Mouse (Mus musculus): ENCODE measurements at regions not wholly inside any gene's neighbourhood (a gene's known extent, or its start where the extent isn't known, plus 50 kb on each side); places are given as distances from the start of the nearest gene placed in this dataset.

- CTCF ChIA-PET, result interaction anchor here (1.3 kb wide), 1 partner anchor 20 kb away, joined by 3 read pairs; no protein-coding TSS in a partner anchor
- ATAC-seq, result no peak
- TF ChIP-seq CTCF (IDR thresholded peaks at IDR 0.05), result no peak
- H3K27me3 ChIP-seq, result no peaks in the 10 kb centered on the region
- POLR2A ChIA-PET, result no interaction called here
- DNase-seq (ENCODE audit: low read depth, low spot score), result no peak
- in situ Hi-C loops (cut with MboI; ENCODE audit: low pct_unique_long_range_greater_than_20kb), result no loop called here
Measured at GRCm38 (mm10) chr4:53304782-53305385, 135.3 kb upstream of the Slc44a1 start.

DNA sequence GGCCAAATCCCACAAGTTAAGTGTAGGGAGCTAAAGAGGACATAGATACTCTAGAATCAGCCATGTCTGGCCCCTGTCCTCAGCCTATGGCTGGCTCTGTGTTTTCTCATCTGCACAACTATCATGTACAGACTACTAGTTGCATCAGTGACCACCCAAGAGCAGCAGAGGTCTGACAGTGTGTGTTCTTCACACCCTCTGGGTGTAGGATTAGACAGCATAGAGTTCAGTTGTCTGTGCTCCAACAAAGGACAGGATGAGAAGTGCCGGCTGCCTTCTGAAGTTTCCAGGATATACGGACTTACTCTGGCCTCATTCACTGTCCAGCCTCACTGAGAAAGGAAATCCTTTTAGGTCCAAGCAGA lies 135.9 kb upstream of the Slc44a1 start:
- ChIA-PET POLR2A (interaction anchor here (0.6 kb wide), 1 partner anchor 116 kb away, joined by 4 read pairs; no protein-coding TSS in a partner anchor), CTCF (interaction anchor here (1.3 kb wide), 1 partner anchor 19 kb away, joined by 3 read pairs; no protein-coding TSS in a partner anchor)
- no peaks in the 10 kb centered on the region for H3K27me3 ChIP-seq
- ATAC-seq, result no peak
- no peak for DNase-seq (ENCODE audit: low read depth, low spot score)
- in situ Hi-C loops (cut with MboI; ENCODE audit: low pct_unique_long_range_greater_than_20kb), result no loop called here
- no peak for TF ChIP-seq CTCF (IDR thresholded peaks at IDR 0.05)

DNA sequence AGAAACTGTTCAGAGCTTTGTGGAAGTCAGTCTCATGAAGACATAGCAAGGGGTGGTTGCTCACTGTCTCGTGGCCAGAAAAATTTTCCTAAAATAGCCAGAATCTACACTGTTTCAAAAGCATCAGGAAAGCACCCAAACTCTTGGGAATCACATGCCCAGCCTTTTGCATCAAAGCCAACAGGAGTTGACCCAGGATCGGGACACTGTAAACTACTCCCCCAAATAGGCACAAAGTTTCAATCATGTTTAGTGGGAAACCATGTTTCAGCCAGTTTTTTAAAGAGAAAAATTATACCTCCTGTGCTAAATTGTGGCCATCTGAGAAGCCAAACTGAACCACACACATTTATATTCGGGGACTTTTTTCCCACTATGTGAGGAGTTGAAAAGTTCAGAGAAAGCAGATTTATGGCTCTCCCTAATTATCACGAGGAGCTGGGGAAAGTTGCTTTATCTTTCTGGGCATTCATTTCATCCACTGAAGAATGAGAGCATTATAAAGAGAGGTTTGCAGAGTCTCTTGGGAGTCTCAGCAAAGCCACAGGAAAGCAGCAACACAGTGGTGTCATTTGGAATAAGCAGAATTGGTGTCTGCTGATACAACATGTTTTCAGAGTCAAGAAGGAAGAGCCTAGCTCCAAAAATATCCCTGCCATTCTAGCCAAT lies 136.5 kb upstream of the Slc44a1 start:
- peak; percentile 19 for DNase-seq (ENCODE audit: low read depth, low spot score)

GRCm38 (mm10) chr4:53297975-53298374 lies 138.3 kb upstream of the Abca1 start:
- ChIA-PET CTCF (interaction anchor here (1.2 kb wide), 1 partner anchor 57 kb away, joined by 4 read pairs; no protein-coding TSS in a partner anchor), POLR2A (no interaction called here)
- DNase-seq (ENCODE audit: low read depth, low spot score) (no peak), ATAC-seq (no peak)
- H3K27me3 ChIP-seq, result no peaks in the 10 kb centered on the region
- no peak for TF ChIP-seq CTCF (IDR thresholded peaks at IDR 0.05)
- in situ Hi-C loops (cut with MboI; ENCODE audit: low pct_unique_long_range_greater_than_20kb), result no loop called here

More for the DNA sequence above, 136.5 kb upstream of the Slc44a1 start:
- H3K27me3 ChIP-seq, result no peaks in the 10 kb centered on the region
- ChIA-PET POLR2A (interaction anchor here (0.6 kb wide), 1 partner anchor 117 kb away, joined by 4 read pairs; no protein-coding TSS in a partner anchor), CTCF (interaction anchor here (1.3 kb wide), 1 partner anchor 19 kb away, joined by 3 read pairs; no protein-coding TSS in a partner anchor)
- in situ Hi-C loops (cut with MboI; ENCODE audit: low pct_unique_long_range_greater_than_20kb), result no loop called here
- ATAC-seq, result no peak
- no peak for TF ChIP-seq CTCF (IDR thresholded peaks at IDR 0.05)

- CTCF ChIA-PET, result interaction anchor here (1.0 kb wide), 1 partner anchor 12 kb away, joined by 3 read pairs; no protein-coding TSS in a partner anchor
- TF ChIP-seq CTCF (IDR thresholded peaks at IDR 0.05), result no peak
- POLR2A ChIA-PET, result no interaction called here
Measured at GRCm38 (mm10) chr4:53292606-53293005, 132.9 kb upstream of the Abca1 start.

GRCm38 (mm10) chr4:53277741-53278525 lies 118.2 kb upstream of the Abca1 start:
- DNase-seq (ENCODE audit: low read depth, low spot score), result peak; percentile 68
- in situ Hi-C loops (cut with MboI; ENCODE audit: low pct_unique_long_range_greater_than_20kb), result no loop called here
- no peak for TF ChIP-seq CTCF (IDR thresholded peaks at IDR 0.05)
- CTCF ChIA-PET, result interaction anchor here (1.1 to 1.2 kb wide), 3 partner anchors 12 to 49 kb away, joined by 3 to 4 read pairs (median 3); no protein-coding TSS in a partner anchor
- POLR2A ChIA-PET, result interaction anchor here (0.7 kb wide), 1 partner anchor 12 kb away, joined by 5 read pairs; no protein-coding TSS in a partner anchor
- peak; percentile 87 for ATAC-seq
- no peaks in the 10 kb centered on the region for H3K27me3 ChIP-seq

More at GRCm38 (mm10) chr4:53292606-53293005, 132.9 kb upstream of the Abca1 start:
- ATAC-seq, result no peak
- in situ Hi-C loops (cut with MboI; ENCODE audit: low pct_unique_long_range_greater_than_20kb), result no loop called here
- no peak for DNase-seq (ENCODE audit: low read depth, low spot score)
- H3K27me3 ChIP-seq, result no peaks in the 10 kb centered on the region

- ChIA-PET POLR2A (interaction anchor here (0.9 to 1.2 kb wide), 2 partner anchors 9 to 20 kb away, joined by 4 read pairs; no protein-coding TSS in a partner anchor), CTCF (no interaction called here)
- DNase-seq (ENCODE audit: low read depth, low spot score) (no peak), ATAC-seq (no peak)
- no peaks in the 10 kb centered on the region for H3K27me3 ChIP-seq
- in situ Hi-C loops (cut with MboI; ENCODE audit: low pct_unique_long_range_greater_than_20kb), result no loop called here
- TF ChIP-seq CTCF (IDR thresholded peaks at IDR 0.05), result no peak
Measured at GRCm38 (mm10) chr4:53270433-53270832, 110.7 kb upstream of the Abca1 start.

DNA sequence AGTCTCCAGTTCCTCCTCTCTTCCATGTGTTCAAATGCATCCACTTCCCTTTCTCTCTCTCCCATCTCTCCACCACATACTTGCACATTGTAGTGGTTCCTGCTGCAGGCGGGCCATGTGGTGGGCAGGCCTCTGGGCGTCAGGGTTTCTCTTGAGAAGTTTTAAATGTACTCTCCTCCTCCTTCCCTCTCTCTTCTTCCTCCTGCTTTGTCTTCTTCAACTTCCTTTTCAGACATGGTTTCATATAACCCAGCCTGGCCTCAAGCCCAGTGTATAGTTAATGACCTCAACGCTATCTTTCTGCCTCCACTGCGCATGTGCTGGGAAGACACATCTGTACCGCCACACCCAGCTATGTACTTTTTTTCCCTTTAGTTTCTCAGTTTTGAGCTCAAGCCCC lies 110.3 kb upstream of the Abca1 start:
- POLR2A ChIA-PET, result interaction anchor here (0.9 to 1.2 kb wide), 2 partner anchors 9 to 19 kb away, joined by 4 read pairs; no protein-coding TSS in a partner anchor
- ATAC-seq, result no peak

DNA sequence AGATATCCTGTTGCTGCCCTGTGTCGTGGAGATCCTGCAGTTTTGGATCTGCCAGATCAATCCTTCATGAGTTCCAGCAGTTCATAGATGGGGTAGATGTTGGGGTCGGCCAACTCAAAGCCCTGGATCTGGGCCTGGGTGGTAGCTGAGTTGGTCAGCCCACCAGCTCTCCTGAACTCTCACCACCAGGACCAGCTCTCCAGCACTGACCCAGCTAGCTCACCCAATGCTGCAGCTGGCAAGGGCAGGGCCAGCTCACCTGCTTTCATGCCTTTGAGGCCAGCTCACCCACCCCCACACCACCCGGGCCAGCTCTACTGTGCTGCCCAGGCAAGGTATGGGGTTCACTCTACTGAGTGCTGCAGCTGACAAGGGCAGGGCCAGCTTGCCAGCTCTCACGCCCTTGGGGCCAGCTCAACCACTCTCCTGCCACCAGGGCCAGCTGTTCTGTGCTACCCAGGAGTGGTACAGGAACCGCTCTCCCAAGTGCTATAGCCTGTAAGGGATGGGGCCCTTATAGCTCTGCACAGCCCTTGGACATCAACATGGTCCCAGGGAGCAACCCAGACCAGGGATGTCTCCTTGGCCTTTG lies 109.7 kb upstream of the Abca1 start:
- POLR2A ChIA-PET, result interaction anchor here (1.2 kb wide), 1 partner anchor 19 kb away, joined by 4 read pairs; no protein-coding TSS in a partner anchor
- CTCF ChIA-PET, result interaction anchor here (1.0 kb wide), 1 partner anchor 15 kb away, joined by 3 read pairs; no protein-coding TSS in a partner anchor
- DNase-seq (ENCODE audit: low read depth, low spot score) (no peak), ATAC-seq (no peak)
- TF ChIP-seq CTCF (IDR thresholded peaks at IDR 0.05), result no peak
- in situ Hi-C loops (cut with MboI; ENCODE audit: low pct_unique_long_range_greater_than_20kb), result no loop called here
- no peaks in the 10 kb centered on the region for H3K27me3 ChIP-seq

More for the DNA sequence above, 110.3 kb upstream of the Abca1 start:
- no peak for TF ChIP-seq CTCF (IDR thresholded peaks at IDR 0.05)
- CTCF ChIA-PET, result no interaction called here
- no peaks in the 10 kb centered on the region for H3K27me3 ChIP-seq
- DNase-seq (ENCODE audit: low read depth, low spot score), result no peak
- in situ Hi-C loops (cut with MboI; ENCODE audit: low pct_unique_long_range_greater_than_20kb), result no loop called here

- no peak for TF ChIP-seq CTCF (IDR thresholded peaks at IDR 0.05)
- no peaks in the 10 kb centered on the region for H3K27me3 ChIP-seq
- DNase-seq (ENCODE audit: low read depth, low spot score) (no peak), ATAC-seq (no peak)
- in situ Hi-C loops (cut with MboI; ENCODE audit: low pct_unique_long_range_greater_than_20kb), result no loop called here
- ChIA-PET CTCF (no interaction called here), POLR2A (interaction anchor here (2.0 kb wide), 1 partner anchor 36 kb away, joined by 4 read pairs; no protein-coding TSS in a partner anchor)
Measured at GRCm38 (mm10) chr4:53264901-53265300, 105.2 kb upstream of the Abca1 start.
